Mouse (Mus musculus): ENCODE measurements at regions not wholly inside any gene's neighbourhood (a gene's known extent, or its start where the extent isn't known, plus 50 kb on each side); places are given as distances from the start of the nearest gene placed in this dataset.
A peak's percentile ranks its signal among the peaks of the same experiment; 100 is the strongest.

- no peak for DNase-seq
Observed at GRCm38 (mm10) chr8:35240884-35241283, 524.7 kb upstream of the Gm19410 start.

DNA sequence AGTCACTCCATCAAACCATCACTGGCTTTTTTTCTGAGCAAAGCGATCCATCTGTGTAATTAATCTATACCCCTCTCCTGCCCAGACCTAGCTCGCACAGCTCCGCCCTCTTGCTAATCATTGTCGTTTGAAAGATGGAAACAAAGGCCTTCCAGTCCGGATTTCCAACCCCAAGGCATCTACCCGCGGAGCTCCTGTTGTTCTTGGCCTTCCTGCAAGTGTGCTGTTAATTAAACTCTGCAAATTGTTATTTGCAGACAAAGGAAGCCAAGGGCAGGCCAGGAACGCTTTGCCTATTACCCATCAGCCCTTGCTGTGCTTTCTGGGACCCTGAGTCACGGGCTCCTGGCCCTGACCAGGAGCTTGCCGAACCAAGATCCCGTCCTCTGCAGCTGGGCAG, 522.0 kb upstream of the Gm19410 start:
- DNase-seq: no peak

- DNase-seq: no peak
Observed at GRCm38 (mm10) chr8:35249747-35250375, 515.7 kb upstream of the Gm19410 start.

- no peak for DNase-seq
Observed at GRCm38 (mm10) chr8:35250641-35251040, 514.9 kb upstream of the Gm19410 start.

DNA sequence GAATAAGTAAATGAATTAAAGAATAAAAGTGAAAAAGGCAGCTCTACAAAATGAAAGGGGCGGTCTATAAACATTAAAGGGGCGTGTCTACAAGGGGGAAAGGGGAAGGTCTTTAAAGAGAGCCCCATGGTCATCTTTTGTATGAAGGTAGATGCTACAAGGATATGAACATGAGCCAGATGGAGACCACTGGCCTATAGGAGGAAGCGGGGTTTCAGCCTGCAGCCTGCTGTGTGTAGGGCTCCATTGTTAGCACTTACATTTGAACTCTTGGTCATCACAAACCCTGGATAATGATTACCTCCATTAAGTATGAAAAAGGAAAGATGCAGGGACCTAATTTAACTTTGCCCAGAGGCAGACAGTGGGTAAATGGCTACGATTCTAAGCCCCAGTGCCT, 511.6 kb upstream of the Gm19410 start:
- DNase-seq: no peak

- no peak for DNase-seq
Observed at GRCm38 (mm10) chr8:35255327-35255726, 510.3 kb upstream of the Gm19410 start.

DNA sequence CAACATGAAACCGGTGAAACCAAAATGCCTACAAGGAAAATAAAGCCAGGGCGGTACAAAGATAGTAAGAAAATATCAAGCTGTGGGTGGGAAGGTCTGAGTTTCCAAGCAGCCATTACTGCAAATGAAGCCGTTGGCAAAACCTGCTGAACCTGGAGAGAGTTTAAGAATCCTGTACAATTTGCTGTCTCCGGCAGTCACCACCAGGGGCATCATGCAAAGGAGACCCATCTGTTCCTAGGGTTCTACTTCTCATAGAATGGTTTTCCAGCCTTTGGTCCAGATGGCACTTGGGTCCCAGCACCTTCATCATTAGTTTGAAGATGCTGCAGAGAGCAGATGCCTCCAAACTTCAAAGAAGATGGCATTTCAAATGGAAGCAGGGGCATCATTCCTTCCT, 508.6 kb upstream of the Gm19410 start:
- no peak for DNase-seq

GRCm38 (mm10) chr8:35268221-35268620, 497.4 kb upstream of the Gm19410 start:
- no peak for DNase-seq

DNA sequence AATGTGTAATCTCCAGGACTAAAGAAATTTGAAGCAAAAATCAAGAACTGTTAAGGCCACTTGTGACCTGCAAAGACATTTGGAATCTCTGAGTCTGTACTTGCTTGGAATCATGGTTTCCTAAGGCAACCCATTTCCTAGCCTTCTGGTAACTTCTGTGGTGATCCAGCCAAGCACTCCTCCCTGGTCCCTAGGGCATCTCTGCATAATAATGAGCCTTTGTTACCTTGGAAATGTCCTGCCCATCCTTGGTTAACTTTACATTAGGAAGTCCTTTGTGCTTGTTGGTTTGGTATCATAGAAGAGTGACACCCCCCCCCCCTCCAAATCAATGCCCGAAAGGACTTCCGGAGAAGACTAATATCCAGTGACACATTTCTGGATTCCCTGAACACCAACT, 496.6 kb upstream of the Gm19410 start:
- no peak for DNase-seq

GRCm38 (mm10) chr8:35275972-35276371, 489.6 kb upstream of the Gm19410 start:
- no peak for DNase-seq

DNA sequence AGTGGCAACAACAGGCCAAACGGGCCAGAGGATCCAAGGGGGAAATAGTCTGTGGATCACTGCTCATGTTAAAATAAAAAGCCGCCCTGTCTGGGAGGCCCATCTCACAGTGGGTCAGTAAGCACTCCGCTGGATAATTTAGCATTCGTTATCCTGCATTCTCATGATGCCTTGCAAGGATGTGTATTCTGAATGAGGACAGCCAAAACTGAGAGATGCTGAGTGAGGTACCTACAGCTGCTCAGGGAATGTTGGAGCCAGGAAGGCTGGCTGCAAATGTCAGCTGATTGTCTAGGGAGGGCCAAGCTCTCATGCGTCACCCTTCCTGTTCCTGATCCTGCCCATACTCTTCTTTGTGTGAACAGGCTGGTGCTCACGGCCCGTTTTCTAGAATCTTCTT, 489.1 kb upstream of the Gm19410 start:
- no peak for DNase-seq

DNA sequence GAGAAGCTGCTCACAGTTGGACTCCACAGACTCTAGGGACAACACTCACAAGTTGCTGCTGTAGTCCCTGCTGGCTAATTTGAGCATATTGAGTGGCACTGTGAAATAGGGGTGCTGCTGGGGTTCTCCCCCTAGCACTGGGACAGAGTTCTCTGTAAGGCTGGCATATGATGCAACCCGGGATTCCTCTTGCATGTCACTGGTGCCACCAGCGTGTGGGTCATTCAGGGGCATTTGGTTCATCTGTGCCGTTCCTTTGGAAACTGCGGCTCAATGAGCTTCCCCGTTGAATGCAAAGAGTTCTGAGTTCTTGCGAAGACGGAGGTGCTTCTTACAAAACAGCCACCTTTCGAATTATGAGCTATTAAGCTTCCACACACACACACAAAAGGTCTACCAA, 486.6 kb upstream of the Gm19410 start:
- DNase-seq: no peak

DNA sequence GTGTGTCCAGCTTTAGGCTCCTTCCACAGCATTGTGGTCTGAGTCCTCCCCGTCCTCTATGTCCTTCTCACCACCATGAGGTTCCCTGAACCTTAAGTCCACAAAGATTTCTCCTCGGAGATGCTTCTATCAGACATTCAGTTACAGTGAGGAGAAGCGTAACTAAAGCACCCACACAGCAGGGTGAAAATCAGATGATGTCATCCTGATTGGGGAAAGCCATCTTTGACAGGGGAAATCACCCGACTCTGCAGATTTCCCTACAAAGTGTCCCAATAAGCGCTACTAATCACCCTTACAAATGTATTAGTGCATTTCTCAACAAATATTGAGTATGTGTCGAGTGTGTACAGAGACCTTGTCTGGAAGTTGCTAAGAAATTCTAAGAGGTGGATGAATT, 484.8 kb upstream of the Gm19410 start:
- no peak for DNase-seq

- no peak for DNase-seq
Observed at GRCm38 (mm10) chr8:35283366-35283765, 482.2 kb upstream of the Gm19410 start.

DNA sequence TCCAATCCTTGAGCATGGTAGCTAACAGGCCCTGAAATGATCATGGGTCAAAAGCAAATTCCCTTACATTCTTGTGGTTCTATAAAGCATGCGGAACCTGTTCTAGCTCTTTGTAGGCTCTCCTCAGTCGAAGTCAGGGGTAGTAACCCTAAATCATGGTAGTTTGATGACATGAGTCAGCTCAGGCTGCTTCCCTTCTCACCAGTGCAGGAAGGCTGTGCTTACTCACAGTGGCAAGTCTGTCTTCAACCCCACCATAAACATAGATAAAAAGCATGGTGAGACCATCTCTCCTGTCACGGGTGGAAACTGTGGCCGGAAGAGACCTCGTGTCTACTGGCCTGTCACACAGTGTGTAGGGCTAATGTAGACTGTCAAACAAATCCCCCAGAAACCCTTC, 476.6 kb upstream of the Gm19410 start:
- no peak for DNase-seq

GRCm38 (mm10) chr8:35289967-35290366, 475.6 kb upstream of the Gm19410 start:
- no peak for DNase-seq

GRCm38 (mm10) chr8:35293437-35294126, 472.0 kb upstream of the Gm19410 start:
- DNase-seq: no peak

DNA sequence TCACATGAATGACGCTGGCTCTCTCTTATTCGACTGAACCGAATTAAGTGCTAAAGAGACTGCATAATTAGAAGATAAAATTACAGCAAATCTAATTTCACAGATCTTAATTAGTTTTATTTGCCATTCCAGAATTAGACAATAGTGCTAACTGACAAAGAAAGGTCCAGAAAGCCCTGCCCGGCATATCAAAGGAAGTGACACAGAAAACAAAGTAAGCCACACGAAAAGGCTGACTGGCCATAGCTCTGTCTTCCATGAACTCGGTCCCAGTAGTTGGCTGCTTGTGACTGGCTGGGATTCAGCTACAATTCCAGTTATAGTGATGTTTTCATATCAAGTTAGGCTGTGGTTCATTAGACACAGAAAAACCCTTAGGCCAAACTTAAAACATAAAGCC, 468.7 kb upstream of the Gm19410 start:
- DNase-seq: no peak

DNA sequence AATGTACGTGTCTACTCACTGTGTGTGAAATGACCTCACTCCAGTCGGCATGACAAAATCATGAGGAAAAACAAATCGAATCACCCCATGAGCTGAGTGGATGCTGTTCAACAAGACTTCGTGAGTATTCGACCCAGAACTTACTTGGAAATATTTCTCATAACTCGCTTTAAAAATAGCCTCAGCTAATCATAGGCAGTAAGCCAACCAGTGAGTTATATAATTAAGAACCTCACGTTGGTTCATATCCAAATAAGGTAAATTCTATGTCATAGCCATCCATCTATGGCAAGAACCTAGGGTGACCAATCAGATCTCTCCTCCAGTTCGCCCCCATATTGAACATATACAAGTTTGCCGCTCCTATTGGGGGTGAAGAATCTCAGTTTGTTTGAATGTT, 466.5 kb upstream of the Gm19410 start:
- DNase-seq: no peak

DNA sequence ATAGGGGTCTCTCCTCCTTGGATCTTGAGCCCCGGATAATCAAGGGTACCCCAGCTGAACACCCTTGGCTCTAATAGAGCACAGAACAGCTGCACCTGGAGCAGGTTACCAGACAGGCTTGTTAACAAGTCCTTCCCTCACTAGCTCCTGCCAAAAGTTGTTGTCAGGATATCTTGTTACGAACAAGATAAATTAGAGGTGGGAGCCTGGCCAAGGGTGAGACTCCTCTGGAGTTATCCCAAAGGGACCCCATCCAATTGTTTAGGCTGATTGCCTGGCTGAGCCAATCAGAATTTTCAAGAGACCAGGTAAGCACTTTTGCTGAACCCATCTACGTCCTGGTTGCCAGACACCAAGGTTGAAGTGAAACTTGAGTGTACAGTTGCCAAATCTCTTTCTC, 465.2 kb upstream of the Gm19410 start:
- no peak for DNase-seq

- DNase-seq: no peak
Observed at GRCm38 (mm10) chr8:35300881-35301521, 464.6 kb upstream of the Gm19410 start.

DNA sequence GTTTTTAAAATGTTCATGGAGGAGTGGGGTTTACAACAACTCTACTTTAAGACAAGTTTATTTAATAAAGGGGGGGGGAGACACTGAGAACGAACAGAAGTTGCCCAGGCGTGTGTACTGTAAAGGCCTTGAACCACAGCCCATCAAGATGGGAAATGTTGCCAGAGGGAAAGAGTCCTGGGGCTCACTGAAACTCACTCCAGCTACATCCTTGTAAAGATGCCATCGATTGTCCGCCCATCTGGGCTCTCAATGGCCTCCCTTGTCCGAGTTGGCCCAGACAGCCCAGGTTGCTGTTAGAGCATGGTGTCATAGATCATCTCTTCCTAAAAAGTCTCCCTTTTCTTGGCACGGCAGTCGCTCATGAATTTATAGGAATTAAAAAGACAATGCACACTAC, 462.7 kb upstream of the Gm19410 start:
- no peak for DNase-seq

GRCm38 (mm10) chr8:35321270-35321865, 444.2 kb upstream of the Gm19410 start:
- peak; percentile 8 for DNase-seq
